Mouse (Mus musculus): ENCODE results near the gene Kank2. TPM values are rescaled to one million over a fixed set of nuclear protein-coding genes. Genes with fewer than 3 reads are reported as not detected.

Gene Kank2
- total RNA-seq, 2 experiments from 2014 or later = 50.5 to 54.2 TPM

DNA sequence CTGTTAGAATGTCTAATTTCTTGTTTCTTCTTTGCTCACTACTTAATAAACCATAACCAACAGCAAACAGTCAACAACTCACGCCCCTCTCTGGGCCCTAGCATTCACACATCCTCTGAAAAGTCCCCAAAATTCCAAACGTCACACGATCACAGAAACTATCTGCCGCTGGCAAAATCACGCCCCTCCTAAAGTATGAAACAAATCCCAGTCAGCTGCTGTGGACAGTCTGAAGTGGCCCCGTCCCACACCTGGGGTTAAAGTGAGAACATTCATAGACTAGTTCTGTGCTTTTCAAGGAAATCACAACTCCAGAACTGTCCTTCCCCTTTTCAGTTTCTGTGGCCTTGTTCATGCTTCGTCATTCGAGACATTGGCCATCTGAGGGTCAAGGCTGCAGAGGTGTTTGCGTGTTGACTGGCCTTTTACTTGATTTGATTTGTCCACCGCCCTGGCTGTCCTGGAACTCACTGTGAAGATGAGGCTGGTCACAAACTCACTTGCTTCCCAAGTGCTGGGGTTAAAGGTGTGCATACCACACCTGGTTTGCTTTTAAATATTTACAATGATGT lies 70.2 kb downstream of the Kank2 start:
- DNase-seq = no peak
- intact Hi-C loops (cut with DNase I) = no loop called here

DNA sequence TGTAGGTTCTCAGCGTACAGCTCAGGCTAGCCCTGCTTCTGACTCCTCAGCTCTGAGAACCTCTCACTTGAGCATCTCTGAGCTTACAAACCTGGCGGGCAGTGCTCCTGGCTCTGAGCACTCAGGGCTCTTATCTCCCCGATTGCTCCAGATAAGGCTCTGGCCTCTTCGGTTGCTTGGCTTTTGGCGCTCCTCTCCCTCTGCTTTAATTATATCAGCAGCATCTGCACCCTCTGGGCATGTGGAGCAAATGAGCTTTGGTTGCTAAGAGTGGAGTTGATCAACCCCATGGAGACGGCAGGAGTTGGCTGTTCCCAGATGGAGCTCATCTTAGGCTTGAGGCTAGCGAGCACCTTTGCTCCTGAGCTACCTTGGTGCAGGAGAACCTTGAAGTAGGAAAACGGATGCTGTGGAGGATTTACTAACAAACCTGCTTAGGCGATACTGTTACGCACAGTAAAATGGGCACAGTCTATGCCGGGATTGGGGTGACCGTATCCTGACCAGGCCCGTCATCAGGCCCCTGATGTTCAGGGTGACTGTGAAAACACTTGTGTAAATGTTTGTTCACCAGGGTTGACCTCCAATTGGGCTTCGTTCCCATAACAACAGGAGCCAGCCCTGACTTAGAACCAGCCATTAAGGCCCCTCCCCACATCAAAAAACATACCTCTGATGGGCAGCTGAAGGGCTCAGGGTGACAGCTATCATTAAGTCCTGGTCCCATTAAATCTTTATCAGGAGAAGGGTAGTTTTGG lies 72.1 kb downstream of the Kank2 start:
- DNase-seq = no peak
- intact Hi-C loops (cut with DNase I) = no loop called here

DNA sequence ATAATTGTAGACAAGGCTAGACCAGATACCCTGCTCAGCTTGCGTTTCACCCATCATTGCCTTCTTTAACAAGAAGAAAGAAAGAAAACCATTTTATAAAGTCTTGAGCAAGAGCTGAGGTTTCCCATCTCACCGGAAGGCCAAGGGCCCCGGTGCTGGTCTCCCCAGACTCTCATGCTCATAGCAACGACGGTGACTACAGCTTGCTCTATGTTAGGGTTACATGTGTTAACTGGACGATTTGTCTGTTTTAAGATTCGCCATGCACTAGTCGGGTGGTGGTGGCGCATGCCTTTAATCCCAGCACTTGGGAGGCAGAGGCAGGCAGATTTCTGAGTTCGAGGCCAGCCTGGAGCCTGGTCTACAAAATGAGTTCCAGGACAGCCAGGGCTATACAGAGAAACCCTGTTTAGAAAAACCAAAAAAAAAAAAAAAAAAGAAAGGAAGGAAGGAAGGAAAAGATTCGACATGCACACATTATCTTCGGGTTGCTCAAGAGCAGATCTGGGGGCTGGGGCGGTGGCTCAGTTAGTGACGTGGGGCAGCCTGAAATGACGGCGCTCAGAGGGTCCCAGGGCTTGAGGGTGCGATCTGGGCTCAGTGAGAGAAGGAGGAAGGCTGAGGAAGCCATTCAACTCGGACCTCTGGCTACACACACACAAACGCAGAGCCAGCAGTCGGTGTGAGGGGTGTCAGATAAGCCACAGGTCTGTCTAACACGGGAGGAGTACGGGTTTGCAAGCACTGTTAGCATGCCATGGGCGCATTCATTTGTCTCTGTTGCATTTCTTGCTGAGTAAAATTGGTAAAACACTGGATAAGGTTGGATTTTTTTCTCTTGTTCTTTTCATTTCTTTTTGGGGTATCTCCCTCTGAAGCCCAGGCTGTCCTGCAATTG lies 73.1 kb downstream of the Kank2 start:
- intact Hi-C loops (cut with DNase I) = loop anchor here (1.0 kb wide), 1 partner anchor 29 kb away; no protein-coding TSS in a partner anchor
- DNase-seq = no peak

DNA sequence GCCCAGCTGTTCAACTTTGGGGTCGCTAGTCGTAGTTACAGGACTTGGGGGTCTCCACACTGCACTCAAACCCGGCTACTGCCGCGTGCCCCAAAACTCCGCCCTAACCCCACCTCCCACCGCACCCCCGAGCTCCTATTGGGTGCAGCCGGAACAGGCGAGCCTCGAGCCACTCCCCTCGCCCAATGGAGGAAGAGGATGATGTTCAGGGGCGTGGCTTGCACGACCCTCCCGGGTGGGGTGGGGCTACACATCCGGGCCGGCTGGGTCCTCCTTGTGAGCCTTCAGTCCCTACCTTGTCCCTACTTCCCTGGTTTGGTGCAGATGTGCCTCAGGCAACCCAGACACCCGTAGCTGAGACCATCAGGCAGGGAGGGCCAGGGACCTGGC lies 74.4 kb downstream of the Kank2 start:
- intact Hi-C loops (cut with DNase I) = no loop called here
- peak; percentile 84 for DNase-seq

DNA sequence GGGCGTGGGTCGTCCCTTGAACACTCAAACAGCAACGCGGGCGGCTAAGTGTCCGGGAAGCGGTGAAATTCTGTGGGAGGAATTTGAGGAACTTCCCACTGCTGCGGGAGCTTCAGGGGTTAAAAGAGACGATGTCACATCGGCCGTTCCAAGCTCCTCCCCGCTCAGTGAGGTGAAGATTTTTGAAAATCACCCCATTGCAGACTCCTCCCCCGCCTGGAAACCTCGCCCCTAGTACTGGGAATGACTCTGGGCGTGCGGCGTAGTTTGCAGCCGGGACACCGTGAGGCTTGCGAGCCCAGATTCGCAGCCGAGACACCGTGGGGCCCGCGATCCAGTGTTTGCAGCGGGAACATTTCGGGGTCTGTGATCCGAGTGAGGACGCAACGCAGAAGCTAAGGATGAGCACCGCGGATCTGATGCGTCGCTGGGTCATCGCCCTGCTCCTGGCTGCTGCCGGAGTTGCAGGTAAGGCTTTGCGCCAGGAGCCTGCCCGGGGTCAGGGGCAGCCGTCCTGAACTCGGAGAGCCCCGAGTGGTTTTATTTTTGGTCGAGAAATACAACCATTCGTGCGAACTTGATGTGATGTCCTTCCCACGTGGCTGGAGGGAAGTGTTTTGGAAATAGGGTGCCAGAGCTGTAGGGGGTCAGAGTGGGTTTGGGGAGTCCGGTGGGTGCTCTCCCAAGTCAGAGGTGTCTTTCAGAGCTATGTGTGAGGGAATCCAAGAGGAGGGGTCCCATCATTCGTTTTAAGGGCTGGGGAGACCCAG lies 75.0 kb downstream of the Kank2 start, which contains the start of gene Ldlr:
Ldlr (plus strand) TSS at position 107 of the 770 bp plus-strand sequence.
- intact Hi-C loops (cut with DNase I) = no loop called here
- DNase-seq = peak; percentile 76 to 77

DNA sequence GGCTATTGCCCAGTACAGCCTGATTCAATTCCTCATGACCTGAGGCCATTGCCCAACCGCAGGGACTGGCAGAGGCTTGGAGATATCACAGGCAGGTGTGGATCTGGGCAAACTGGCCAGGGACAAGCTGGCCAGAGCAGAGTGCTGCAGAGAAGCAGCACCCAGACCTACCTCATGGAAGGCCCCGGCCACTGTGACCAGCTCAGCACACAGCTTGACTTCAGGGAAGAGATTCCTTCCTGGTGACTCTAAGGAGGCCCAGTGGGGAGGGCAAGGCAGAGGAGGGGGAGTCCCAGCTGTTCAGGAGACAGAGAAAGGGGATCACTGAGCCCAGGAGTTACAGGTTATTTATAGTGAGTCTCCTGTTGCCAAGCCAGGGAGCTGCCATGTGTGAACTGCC lies 77.5 kb downstream of the Kank2 start:
- DNase-seq = peak in 1 of 2 experiments; percentile 40
- intact Hi-C loops (cut with DNase I) = no loop called here

DNA sequence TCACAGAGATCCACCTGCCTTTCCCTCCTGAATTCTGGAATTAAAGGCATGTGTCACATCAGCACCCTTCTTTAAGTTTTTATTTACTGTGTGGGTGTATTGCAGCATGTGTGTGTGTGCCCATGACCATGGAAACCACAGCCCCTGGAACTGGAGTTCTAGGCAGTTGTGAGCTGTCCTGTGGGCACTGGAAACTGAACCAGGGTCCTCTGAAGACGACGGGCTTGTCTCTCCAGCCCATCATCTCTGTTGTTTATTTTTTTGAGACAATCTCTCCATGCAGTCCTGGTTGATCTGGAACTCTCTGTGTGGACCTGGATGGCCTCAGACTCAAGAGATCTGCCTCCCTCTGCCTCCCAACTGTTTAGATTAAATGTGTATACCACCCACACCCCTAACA lies 81.5 kb downstream of the Kank2 start:
- no peak for DNase-seq
- intact Hi-C loops (cut with DNase I) = no loop called here

Small RNA genes lying within 50 kb of the gene (microRNA-seq; reads per million reads assigned to microRNA genes)
- 2.7 to 11.6 reads per million in 2 experiments for gene Mir7083 (ENCODE audit: borderline number of aligned reads in 2 of 2)

Other genes with a start within 250 kb of the Kank2 start
- gene Timm29, start 206.0 kb downstream of the Kank2 start, total RNA-seq (2021) = 10 to 100 TPM; 59.8 TPM
- gene Yipf2, start 205.9 kb downstream of the Kank2 start, total RNA-seq (2021) = 1 to 10 TPM; 7.3 to 8.0 TPM
- gene Smarca4, start 182.6 kb downstream of the Kank2 start, total RNA-seq (2021) = 10 to 100 TPM; 48.6 to 51.4 TPM
- gene Ldlr, start 75.3 kb downstream of the Kank2 start, total RNA-seq (2021) = 1 to 10 TPM; 2.2 to 3.4 TPM
- gene Spc24, start 38.4 kb downstream of the Kank2 start, total RNA-seq (2021) = 1 to 10 TPM; 4.4 to 4.6 TPM
- not detected for gene Angptl8, start 36.8 kb upstream of the Kank2 start, total RNA-seq (2021)
- gene Dock6, start 53.9 kb upstream of the Kank2 start, total RNA-seq (2021) = 10 to 100 TPM; 31.0 to 39.1 TPM
- gene Rab3d, start 119.4 kb upstream of the Kank2 start, total RNA-seq (2021) = 10 to 100 TPM; 12.4 to 13.4 TPM
- gene Ccdc159, start 128.7 kb upstream of the Kank2 start, total RNA-seq (2021) = 1 to 10 TPM; 2.1 to 2.5 TPM
- gene Tmem205, start 128.8 kb upstream of the Kank2 start, total RNA-seq (2021) = 10 to 100 TPM; 57.0 to 58.5 TPM
- 1 to 10 TPM; 1.7 to 2.7 TPM for gene Plppr2, start 138.3 kb upstream of the Kank2 start, total RNA-seq (2021)
- 1 to 10 TPM; 5.8 to 8.0 TPM for gene Swsap1, start 157.0 kb upstream of the Kank2 start, total RNA-seq (2021)
- gene Epor, start 164.8 kb upstream of the Kank2 start, total RNA-seq (2021) = 1 to 10 TPM; 1.4 to 2.2 TPM
- 1 to 10 TPM; 2.8 to 3.4 TPM for gene Rgl3, start 190.7 kb upstream of the Kank2 start, total RNA-seq (2021)
- gene Ccdc151, start 203.9 kb upstream of the Kank2 start, total RNA-seq (2021) = not detected
- 10 to 100 TPM; 66.4 to 67.5 TPM for gene Prkcsh, start 204.1 kb upstream of the Kank2 start, total RNA-seq (2021)